Mouse (Mus musculus) kidney, embryonic 14.5 days (tissue): Measurements from ENCODE around the gene Slc36a3. TPM values are rescaled to one million over a fixed set of nuclear protein-coding genes. Genes with fewer than 3 reads are reported as not detected.

Source experiments
- ATAC-seq: fragments of 200-750 bp; cut with Nextera tagmentation; 2 replicates; pipeline ENCODE4 v1.8.0; 2017; ENCODE audit warnings: moderate number of reproducible peaks, mild to moderate bottlenecking, moderate TSS enrichment, moderate library complexity; ENCODE audit not compliant: low FRiP score, low TSS enrichment
- H3K27ac ChIP-seq: fragments of 300-500 bp; sonication (generic); 2 replicates; pipeline ENCODE4 v1.5.1; 2014; ENCODE audit warnings: low read depth, mild to moderate bottlenecking, low read length, moderate library complexity, mixed read lengths
- H3K27me3 ChIP-seq: fragments of 300-500 bp; sonication (generic); 2 replicates; pipeline ENCODE4 v1.6.1; 2014; ENCODE audit warnings: mild to moderate bottlenecking, low read length; ENCODE audit not compliant: control insufficient read depth, insufficient read depth
- H3K36me3 ChIP-seq: fragments of 300-500 bp; sonication (generic); 2 replicates; pipeline ENCODE4 v1.6.1; 2014; ENCODE audit warnings: low read length, mixed read lengths; ENCODE audit not compliant: control insufficient read depth, insufficient read depth
- H3K4me1 ChIP-seq: fragments of 300-500 bp; sonication (generic); 2 replicates; pipeline ENCODE4 v1.6.1; 2014; ENCODE audit warnings: low read length, mixed read lengths; ENCODE audit not compliant: control insufficient read depth, insufficient read depth
- H3K4me2 ChIP-seq: fragments of 300-500 bp; sonication (generic); replicated peaks from 2 replicates; pipeline ENCODE4 v1.6.1; 2014; ENCODE audit warnings: low read depth, mild to moderate bottlenecking, low read length
- H3K4me3 ChIP-seq: fragments of 300-500 bp; sonication (generic); 2 replicates; pipeline ENCODE4 v1.5.1; 2014; ENCODE audit warnings: mild to moderate bottlenecking, low read length
- H3K9ac ChIP-seq: fragments of 300-500 bp; sonication (generic); 2 replicates; pipeline ENCODE4 v1.6.1; 2014; ENCODE audit warnings: low read depth, mild to moderate bottlenecking, low read length, moderate library complexity
- H3K9me3 ChIP-seq: fragments of 300-500 bp; sonication (generic); 2 replicates; pipeline ENCODE4 v1.6.1; 2016; ENCODE audit warnings: low read length; ENCODE audit not compliant: control insufficient read depth
- WGBS: fragments of 180-500 bp; shearing (Covaris S2); extraction: QIAGEN DNeasy Blood & Tissue Kit; methylation state at CpG from one replicate; pipeline ENCODE4 v1.1.7; 2014; 5-methylcytosine and 5-hydroxymethylcytosine counted together
- polyA plus RNA-seq: library from polyadenylated mRNA; unstranded; fragments of >200 nt; fragmentation: Nextera tagmentation; extraction: Ambion mirVana; gene quantifications from 2 replicates; pipeline ENCODE4 v1.2.1, GENCODE M21; 2014

Slc36a3 gene
- polyA plus RNA-seq, 1 experiment from 2014 or later = not detected

DNA sequence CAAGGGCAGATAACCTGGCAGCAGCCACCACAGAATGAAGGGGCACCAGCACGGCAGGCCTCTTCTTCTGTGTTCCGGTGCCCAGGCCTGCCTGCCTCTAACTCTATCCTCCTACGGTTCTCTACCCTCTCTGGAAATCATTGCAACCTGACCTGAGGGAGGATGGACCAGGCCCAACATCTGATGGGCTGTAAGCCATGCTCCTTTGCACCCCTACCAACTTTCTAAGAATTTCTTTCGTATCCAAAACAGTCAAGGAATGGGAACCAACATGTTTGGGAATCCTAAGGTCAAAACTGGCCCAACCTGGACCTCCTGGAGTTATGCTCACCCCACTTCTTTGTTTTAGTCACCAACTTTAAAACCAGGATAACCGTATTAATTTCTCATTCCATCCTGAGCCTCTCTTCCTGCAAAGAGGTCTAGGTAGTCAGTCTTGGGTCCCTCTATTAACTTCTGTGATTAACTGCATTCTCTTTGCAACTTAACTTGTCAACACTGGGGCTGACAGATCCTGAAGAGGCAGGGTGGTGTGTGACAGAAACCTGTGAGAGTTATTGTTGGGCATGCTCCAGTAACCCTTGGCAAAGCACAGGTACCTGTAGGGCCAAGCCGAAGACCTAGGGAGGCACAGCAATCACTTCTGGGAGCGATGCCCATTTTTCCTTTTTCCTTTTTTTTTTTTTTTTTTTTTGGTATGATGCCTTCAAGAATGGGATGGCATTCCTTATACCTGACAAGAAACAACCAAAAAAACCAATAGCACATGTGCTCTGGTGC, 41.8 kb downstream of the Slc36a3 start:
- Histone ChIP-seq H3K27me3 (no peaks in the 10 kb centered on the region), H3K9ac (no peak overlapping the region), H3K36me3 (no peaks in the 10 kb centered on the region; the same call in 1 of the 2 replicates), H3K4me1 (peaks cover 11% of the 10 kb centered on the region; the same call in 1 of the 2 replicates), H3K4me2 (no peak overlapping the region), H3K9me3 (no peaks in the 10 kb centered on the region), H3K4me3 (no peak overlapping the region), H3K27ac (no peak overlapping the region)
- 88% methylated on average over 7 of the region's 7 CpGs for WGBS
- ATAC-seq = no peak

DNA sequence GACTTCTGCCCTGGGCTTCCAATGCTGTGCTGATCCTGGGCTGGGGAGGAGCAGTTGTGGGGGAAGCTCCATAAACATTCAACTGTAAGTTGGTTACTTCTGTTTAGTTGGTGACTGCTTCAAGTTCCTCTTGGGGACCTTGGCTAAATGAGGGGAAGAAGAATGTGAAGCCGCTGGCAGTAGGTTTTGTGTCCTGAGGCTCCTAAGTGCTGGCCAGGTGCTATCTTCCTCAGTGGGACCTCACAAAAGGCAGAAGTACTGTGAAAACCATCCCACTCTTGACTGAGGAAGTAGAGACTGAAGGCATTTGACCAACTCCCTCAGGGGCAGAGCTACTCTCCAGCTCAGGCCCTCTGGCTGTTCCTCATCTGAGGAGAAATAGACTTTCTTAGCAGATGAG, 44.9 kb downstream of the Slc36a3 start:
- Histone ChIP-seq H3K36me3 (no peaks in the 10 kb centered on the region; the same call in 1 of the 2 replicates), H3K9ac (no peak overlapping the region), H3K4me2 (no peak overlapping the region), H3K4me1 (peaks cover 11% of the 10 kb centered on the region; the same call in 1 of the 2 replicates), H3K9me3 (no peaks in the 10 kb centered on the region), H3K27ac (no peak overlapping the region), H3K27me3 (no peaks in the 10 kb centered on the region), H3K4me3 (no peak overlapping the region)
- ATAC-seq = no peak
- 96% methylated on average over 1 of the region's 1 CpGs for WGBS

DNA sequence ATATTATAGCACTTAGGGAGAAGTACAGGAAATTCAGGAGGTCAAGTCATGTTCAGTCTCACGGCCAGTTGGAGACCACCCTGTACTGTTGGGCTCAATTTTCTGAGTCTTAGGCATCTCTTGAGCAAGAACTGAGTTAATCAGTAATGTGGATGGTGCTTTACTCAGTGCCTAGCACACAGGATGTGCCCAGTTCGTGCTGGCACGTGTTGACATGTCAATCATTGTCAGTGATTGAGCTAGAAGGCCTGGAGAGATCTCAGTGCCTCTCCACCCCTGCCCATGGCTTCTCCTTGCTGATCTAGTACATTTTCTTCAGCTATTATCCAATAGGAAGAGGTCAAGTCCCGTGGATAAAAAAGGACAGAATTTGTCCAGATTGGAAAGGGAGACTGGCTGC, 46.1 kb downstream of the Slc36a3 start:
- Histone ChIP-seq H3K4me3 (no peak overlapping the region), H3K27ac (no peak overlapping the region), H3K9ac (no peak overlapping the region), H3K4me2 (no peak overlapping the region), H3K27me3 (no peaks in the 10 kb centered on the region), H3K36me3 (no peaks in the 10 kb centered on the region; the same call in 1 of the 2 replicates), H3K4me1 (peaks cover 3% of the 10 kb centered on the region; the same call in 1 of the 2 replicates), H3K9me3 (no peaks in the 10 kb centered on the region)
- no peak for ATAC-seq
- WGBS = 72% methylated on average over 4 of the region's 4 CpGs

DNA sequence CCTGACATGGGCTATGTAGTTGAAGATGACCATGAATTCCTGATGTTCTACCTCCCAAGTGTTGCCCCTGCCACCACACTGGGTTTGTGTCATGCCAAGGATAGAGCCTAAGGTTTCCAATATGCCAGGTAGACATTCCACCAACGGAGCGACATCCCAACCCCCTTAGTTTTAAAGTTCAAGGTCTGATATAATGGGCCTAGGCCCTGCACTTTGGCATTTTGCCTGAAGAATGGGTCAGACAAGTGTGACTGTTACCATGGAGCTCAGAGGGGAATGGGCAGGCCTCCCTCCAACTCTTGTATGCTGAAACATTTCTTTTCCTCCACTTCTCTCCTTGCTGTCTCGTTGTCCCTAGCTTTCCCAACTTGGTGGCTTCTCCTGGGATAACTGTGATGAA, 48.3 kb downstream of the Slc36a3 start:
- 74% methylated on average over 3 of the region's 3 CpGs for WGBS

GRCm38 (mm10) chr11:55102015-55102414, 49.5 kb downstream of the Slc36a3 start:
- no peak for ATAC-seq
- H3K36me3 ChIP-seq = no peaks in the 10 kb centered on the region
- 93% methylated on average over 3 of the region's 3 CpGs for WGBS
- no peak overlapping the region for H3K4me2 ChIP-seq
- no peaks in the 10 kb centered on the region for H3K9me3 ChIP-seq
- H3K9ac ChIP-seq = no peak overlapping the region
- 0 out of 2 replicates have a peak, but pooled peaks cover 4% of the 10 kb centered on the region for H3K4me1 ChIP-seq
- H3K27me3 ChIP-seq = no peaks in the 10 kb centered on the region
- no peak overlapping the region for H3K4me3 ChIP-seq
- no peak overlapping the region for H3K27ac ChIP-seq

More for the DNA sequence above, 48.3 kb downstream of the Slc36a3 start:
- no peak overlapping the region for H3K4me3 ChIP-seq
- H3K9me3 ChIP-seq = no peaks in the 10 kb centered on the region
- no peak overlapping the region for H3K27ac ChIP-seq
- H3K4me1 ChIP-seq = 0 out of 2 replicates have a peak, but pooled peaks cover 4% of the 10 kb centered on the region
- H3K9ac ChIP-seq = no peak overlapping the region
- no peak overlapping the region for H3K4me2 ChIP-seq
- no peaks in the 10 kb centered on the region for H3K27me3 ChIP-seq
- no peak for ATAC-seq
- H3K36me3 ChIP-seq = no peaks in the 10 kb centered on the region

DNA sequence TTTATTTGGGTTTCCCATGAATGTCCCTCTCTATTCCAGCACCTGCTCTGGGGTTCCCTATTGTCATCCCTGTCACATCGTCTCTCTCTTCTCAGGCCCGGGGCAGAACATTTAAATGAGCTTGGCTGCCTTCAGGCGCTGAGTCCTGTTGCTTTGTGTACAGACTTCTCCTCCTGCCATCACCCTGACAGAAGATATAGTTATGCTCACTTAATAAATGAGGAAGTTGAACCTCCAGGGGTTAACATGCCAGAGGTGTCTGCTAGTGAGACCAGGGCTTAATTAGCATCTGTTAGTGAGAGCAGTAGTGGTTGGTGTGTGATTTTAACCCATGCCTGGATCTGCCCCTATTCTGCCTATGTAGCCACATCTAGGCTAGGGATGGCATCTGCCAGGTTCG, 51.6 kb downstream of the Slc36a3 start:
- H3K4me1 ChIP-seq = 0 out of 2 replicates have a peak, but pooled peaks cover 4% of the 10 kb centered on the region
- WGBS = 51% methylated on average over 4 of the region's 4 CpGs
- H3K27me3 ChIP-seq = no peaks in the 10 kb centered on the region
- no peaks in the 10 kb centered on the region for H3K9me3 ChIP-seq
- H3K4me2 ChIP-seq = no peak overlapping the region
- H3K36me3 ChIP-seq = no peaks in the 10 kb centered on the region
- no peak overlapping the region for H3K4me3 ChIP-seq
- H3K27ac ChIP-seq = no peak overlapping the region
- no peak overlapping the region for H3K9ac ChIP-seq
- ATAC-seq = no peak

DNA sequence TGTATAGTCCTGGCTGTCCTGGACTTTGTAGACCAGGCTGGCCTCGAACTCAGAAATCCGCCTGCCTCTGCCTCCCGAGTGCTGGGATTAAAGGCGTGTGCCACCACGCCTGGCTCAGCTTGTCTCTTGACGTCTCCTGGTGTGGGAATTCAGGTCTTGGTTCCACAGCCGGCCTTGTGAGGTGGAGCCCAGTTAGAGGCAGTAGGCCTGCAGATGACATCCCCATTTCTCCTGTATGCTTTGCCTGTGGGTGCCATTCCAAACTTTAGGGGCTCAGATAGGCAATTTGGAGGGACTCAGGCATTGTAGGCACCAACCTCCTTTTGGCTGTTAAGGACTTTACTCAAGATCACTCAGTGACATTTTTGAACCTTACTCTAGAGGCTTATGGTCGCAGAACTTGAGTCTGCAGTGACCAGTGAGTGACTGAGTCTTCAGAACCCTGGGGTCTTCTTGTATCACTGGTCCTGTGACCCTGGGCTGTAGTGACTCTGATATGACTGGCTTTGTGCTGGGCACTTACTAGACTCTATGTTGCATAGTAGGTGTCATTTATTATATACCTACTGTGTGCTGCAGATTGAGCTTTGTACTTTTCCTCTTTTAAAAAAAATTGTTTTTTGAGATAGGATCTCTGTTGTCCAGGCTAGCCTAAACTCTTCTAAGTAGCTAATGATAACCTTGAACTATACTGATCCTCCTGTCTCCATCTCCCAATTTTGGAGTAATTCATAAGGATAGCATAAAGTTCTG, 52.3 kb downstream of the Slc36a3 start:
- Histone ChIP-seq H3K27ac (no peak overlapping the region), H3K4me1 (0 out of 2 replicates have a peak, but pooled peaks cover 4% of the 10 kb centered on the region), H3K9me3 (no peaks in the 10 kb centered on the region), H3K9ac (no peak overlapping the region), H3K4me3 (no peak overlapping the region), H3K4me2 (no peak overlapping the region), H3K36me3 (no peaks in the 10 kb centered on the region), H3K27me3 (no peaks in the 10 kb centered on the region)
- ATAC-seq = no peak
- WGBS = 83% methylated on average over 8 of the region's 8 CpGs

DNA sequence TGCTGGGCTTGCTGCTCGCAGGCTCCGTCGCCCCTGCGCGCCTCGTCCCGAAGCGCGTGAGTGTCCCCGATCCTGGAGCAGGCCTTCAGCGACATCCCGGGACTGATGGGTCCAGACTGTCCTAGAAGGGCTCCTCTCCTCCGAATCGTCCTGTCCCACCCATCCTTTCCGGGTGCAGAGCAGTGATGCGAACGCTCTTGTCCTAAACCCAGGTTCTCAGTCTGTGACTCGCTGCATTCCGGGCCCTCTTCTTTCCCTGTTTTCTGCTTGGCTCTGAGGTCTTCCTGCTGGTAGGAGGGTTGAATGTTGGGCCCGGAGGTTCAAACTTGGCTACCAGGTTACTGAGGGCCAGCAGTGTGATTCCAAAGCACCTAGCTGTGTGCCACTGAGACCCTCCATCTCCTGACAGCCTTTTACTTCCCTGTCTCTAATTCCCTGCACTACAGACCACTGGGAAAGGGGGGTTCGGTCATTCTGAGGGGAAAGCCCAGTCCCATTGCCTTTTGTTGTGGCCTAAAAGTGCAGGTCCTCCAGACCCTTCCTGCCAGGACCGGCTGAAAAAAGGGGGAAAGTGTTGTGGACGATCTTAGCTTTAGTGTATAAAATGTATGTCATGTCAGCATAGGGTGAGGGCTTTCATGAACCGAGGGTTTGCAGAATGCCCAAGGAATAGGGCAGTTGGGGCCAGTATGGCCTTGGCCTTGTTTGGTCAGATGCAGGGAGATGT, 53.2 kb downstream of the Slc36a3 start:
- 11% methylated on average over 24 of the region's 24 CpGs for WGBS
- Histone ChIP-seq H3K36me3 (no peaks in the 10 kb centered on the region), H3K4me3 (peak overlapping the region; percentile 55), H3K27me3 (no peaks in the 10 kb centered on the region), H3K9ac (peak overlapping the region; percentile 61; the same call in 1 of the 2 replicates), H3K27ac (no peak overlapping the region), H3K4me1 (0 out of 2 replicates have a peak, but pooled peaks cover 4% of the 10 kb centered on the region), H3K4me2 (peak overlapping the region; percentile 87), H3K9me3 (no peaks in the 10 kb centered on the region)
- no peak; the same call in 1 of the 2 replicates for ATAC-seq
